Mouse (Mus musculus) C2C12 (cell line): ENCODE measurements around the gene Pitpnm3. TPM values are rescaled to one million over a fixed set of nuclear protein-coding genes. Genes with fewer than 3 reads are reported as not detected.

Experiments
- H3K27me3 ChIP-seq: one replicate; pipeline ENCODE4 v1.6.1; 2011; ENCODE audit not compliant: control insufficient read depth, insufficient read depth, insufficient read length
- H3K36me3 ChIP-seq: one replicate; pipeline ENCODE4 v1.6.1; 2011; ENCODE audit not compliant: control insufficient read depth, insufficient read depth
- H3K4me3 ChIP-seq: one replicate; pipeline ENCODE4 v1.5.1; 2011; ENCODE audit warnings: mild to moderate bottlenecking, control low read depth; ENCODE audit not compliant: poor library complexity, insufficient read depth, severe bottlenecking
- H3K79me2 ChIP-seq: one replicate; pipeline ENCODE4 v1.6.1; 2011; ENCODE audit not compliant: control insufficient read depth, insufficient read depth
- H3K79me3 ChIP-seq: one replicate; pipeline ENCODE4 v1.6.1; 2011; ENCODE audit warnings: low read depth, control low read depth
- H3ac ChIP-seq: one replicate; pipeline ENCODE3; 2011; ENCODE audit warnings: low read depth; ENCODE audit not compliant: control insufficient read depth, insufficient read length
- CEBPB ChIP-seq: IDR thresholded peaks from one replicate; pipeline ENCODE4 v1.6.1; 2011; ENCODE audit warnings: low read depth, mild to moderate bottlenecking, control low read depth, moderate library complexity
- CTCF ChIP-seq: IDR thresholded peaks from one replicate; pipeline ENCODE4 v1.5.1; 2011; ENCODE audit not compliant: control insufficient read depth, insufficient read depth, insufficient read length
- FOSL1 ChIP-seq: IDR thresholded peaks from one replicate; pipeline ENCODE4 v1.8.0; 2011; ENCODE audit warnings: mild to moderate bottlenecking, low read length; ENCODE audit not compliant: poor library complexity, insufficient read depth, severe bottlenecking
- MAX ChIP-seq: IDR thresholded peaks from one replicate; pipeline ENCODE4 v1.6.1; 2011; ENCODE audit warnings: mild to moderate bottlenecking, control low read depth
- MYOD1 ChIP-seq: IDR thresholded peaks from one replicate; pipeline ENCODE4 v1.6.1; 2011; ENCODE audit warnings: low read depth; ENCODE audit not compliant: control insufficient read depth, insufficient read length
- MYOG ChIP-seq: IDR thresholded peaks from one replicate; pipeline ENCODE4 v1.6.1; 2011; ENCODE audit not compliant: control insufficient read depth, insufficient read length; ENCODE audit errors: extremely low read depth
- USF1 ChIP-seq: IDR thresholded peaks from one replicate; pipeline ENCODE4 v1.6.1; 2011; ENCODE audit warnings: low read depth, mild to moderate bottlenecking, control low read depth, moderate library complexity
- polyA plus RNA-seq: library from polyadenylated mRNA; unstranded; fragments of >200 nt; fragmentation: generic; extraction: Trizol; gene quantifications from one replicate; pipeline ENCODE4 v1.2.1, GENCODE M21; 2012; ENCODE audit warnings: missing spikeins

The Pitpnm3 gene
- polyA plus RNA-seq, 1 experiment: 0.02 TPM

GRCm38 (mm10) chr11:72010940-72011722 is 124.4 kb downstream of the Pitpnm3 start:
- Histone ChIP-seq H3K79me2 (no peaks in the 10 kb centered on the region), H3K36me3 (no peaks in the 10 kb centered on the region), H3ac (no peak overlapping the region), H3K4me3 (no peak overlapping the region), H3K79me3 (no peaks in the 10 kb centered on the region), H3K27me3 (peaks cover 21% of the 10 kb centered on the region)
- TF ChIP-seq MAX: no peak
- no peak for TF ChIP-seq MYOG
- TF ChIP-seq CTCF: no peak
- no peak for TF ChIP-seq USF1
- no peak for TF ChIP-seq CEBPB
- no peak for TF ChIP-seq FOSL1
- TF ChIP-seq MYOD1: no peak

GRCm38 (mm10) chr11:72010367-72010766 is 125.2 kb downstream of the Pitpnm3 start:
- peaks cover 21% of the 10 kb centered on the region for H3K27me3 ChIP-seq
- no peak overlapping the region for H3ac ChIP-seq
- TF ChIP-seq CEBPB: no peak
- TF ChIP-seq MYOD1: no peak
- no peak for TF ChIP-seq CTCF
- no peak for TF ChIP-seq MYOG
- no peak for TF ChIP-seq USF1
- TF ChIP-seq FOSL1: no peak
- TF ChIP-seq MAX: no peak
- H3K4me3 ChIP-seq: no peak overlapping the region
- no peaks in the 10 kb centered on the region for H3K79me2 ChIP-seq
- H3K36me3 ChIP-seq: no peaks in the 10 kb centered on the region
- H3K79me3 ChIP-seq: no peaks in the 10 kb centered on the region

- Histone ChIP-seq H3K27me3 (peaks cover 8% of the 10 kb centered on the region), H3K79me3 (no peaks in the 10 kb centered on the region), H3K79me2 (no peaks in the 10 kb centered on the region), H3K4me3 (no peak overlapping the region), H3ac (no peak overlapping the region), H3K36me3 (no peaks in the 10 kb centered on the region)
- TF ChIP-seq CTCF (no peak), USF1 (no peak), MAX (no peak), FOSL1 (no peak), MYOD1 (no peak), CEBPB (no peak), MYOG (no peak)
Observed at GRCm38 (mm10) chr11:72005547-72005946, 130.0 kb downstream of the Pitpnm3 start.

GRCm38 (mm10) chr11:72003171-72003570 is 132.4 kb downstream of the Pitpnm3 start:
- Histone ChIP-seq H3K79me3 (no peaks in the 10 kb centered on the region), H3K36me3 (no peaks in the 10 kb centered on the region), H3K27me3 (peaks cover 3% of the 10 kb centered on the region), H3K4me3 (no peak overlapping the region), H3ac (no peak overlapping the region), H3K79me2 (no peaks in the 10 kb centered on the region)
- TF ChIP-seq MYOG: no peak
- no peak for TF ChIP-seq USF1
- TF ChIP-seq CEBPB: no peak
- no peak for TF ChIP-seq MYOD1
- no peak for TF ChIP-seq CTCF
- no peak for TF ChIP-seq MAX
- TF ChIP-seq FOSL1: no peak

- no peak for TF ChIP-seq MYOD1
- no peak for TF ChIP-seq FOSL1
- peak; percentile 52 for TF ChIP-seq CTCF
- no peak for TF ChIP-seq MAX
- no peak for TF ChIP-seq CEBPB
- TF ChIP-seq USF1: no peak
- no peaks in the 10 kb centered on the region for H3K36me3 ChIP-seq
- H3K79me2 ChIP-seq: no peaks in the 10 kb centered on the region
- H3K79me3 ChIP-seq: no peaks in the 10 kb centered on the region
- no peak overlapping the region for H3ac ChIP-seq
- H3K27me3 ChIP-seq: no peaks in the 10 kb centered on the region
- no peak overlapping the region for H3K4me3 ChIP-seq
Observed at GRCm38 (mm10) chr11:72002138-72002853, 133.3 kb downstream of the Pitpnm3 start.
